Mouse (Mus musculus): ENCODE data around the gene Rps5.
"Not testable (repeated sequence)": the region's sequence is repeated elsewhere in the genome, so short reads cannot be mapped to it uniquely, and the experiment has no call there.

Gene Rps5

DNA sequence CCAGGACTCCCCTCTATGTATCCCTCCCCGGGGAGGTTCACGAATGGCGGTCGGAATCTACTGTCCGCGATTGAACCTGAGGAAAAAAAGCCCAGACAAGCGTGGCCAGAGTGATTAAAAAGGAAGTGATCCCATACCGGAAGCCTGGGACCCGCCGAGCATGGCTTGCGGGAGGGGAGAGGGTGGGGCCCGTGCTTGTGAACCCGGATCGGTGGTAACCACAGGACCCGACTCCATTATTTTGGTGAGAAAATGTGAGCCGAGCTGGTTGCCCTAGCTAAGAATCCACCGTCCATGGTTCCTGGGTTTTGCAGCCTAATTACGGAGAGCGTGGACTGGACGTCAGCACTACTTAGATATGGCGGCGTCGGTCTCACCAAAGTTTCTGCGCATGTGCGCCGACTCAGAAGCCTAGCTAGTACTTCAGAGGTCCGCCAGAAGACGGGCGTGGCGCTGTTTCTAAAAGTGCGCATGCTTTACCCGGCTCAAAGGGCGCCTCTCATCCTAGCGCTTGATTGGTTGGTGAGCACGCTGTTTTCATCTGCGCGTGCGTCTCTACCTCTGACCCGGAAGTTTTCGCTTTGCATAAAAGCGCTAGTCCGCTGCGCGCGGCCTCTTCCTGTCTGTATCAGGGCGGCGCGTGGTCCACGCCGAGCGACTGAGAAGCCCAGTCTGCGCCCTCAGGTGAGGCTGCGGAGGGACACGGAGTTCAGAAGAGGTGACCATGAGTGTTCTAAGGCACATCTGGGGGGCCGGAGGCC lies at the start of gene Rps5:
TSS of gene Rps5 (plus strand) at position 586 of the 761 bp plus-strand sequence.
- peak; percentile 99 for DNase-seq

GRCm38 (mm10) chr7:12874301-12874700 lies 47.8 kb upstream of the Rps5 start:
- DNase-seq = peak; percentile 32

DNA sequence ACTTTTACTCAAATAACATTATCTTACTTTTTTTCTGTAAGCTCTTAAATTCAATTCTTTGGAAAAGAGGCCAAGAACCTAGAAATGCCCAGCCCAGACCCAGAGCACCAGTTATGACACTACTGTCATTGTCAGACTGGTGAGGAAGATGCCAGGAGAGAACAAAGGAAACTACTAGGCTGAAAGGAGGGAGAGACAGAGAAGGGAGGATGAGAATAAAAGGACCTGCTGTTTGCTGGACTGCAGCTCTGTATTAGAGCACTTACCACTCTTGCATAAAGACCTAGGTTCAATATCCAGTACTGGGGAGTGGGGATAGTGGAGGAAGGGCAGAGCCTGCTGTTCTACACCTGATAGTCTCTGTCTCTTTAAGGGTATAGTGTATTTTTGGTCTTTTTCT lies 42.1 kb upstream of the Rps5 start:
- no peak for DNase-seq

DNA sequence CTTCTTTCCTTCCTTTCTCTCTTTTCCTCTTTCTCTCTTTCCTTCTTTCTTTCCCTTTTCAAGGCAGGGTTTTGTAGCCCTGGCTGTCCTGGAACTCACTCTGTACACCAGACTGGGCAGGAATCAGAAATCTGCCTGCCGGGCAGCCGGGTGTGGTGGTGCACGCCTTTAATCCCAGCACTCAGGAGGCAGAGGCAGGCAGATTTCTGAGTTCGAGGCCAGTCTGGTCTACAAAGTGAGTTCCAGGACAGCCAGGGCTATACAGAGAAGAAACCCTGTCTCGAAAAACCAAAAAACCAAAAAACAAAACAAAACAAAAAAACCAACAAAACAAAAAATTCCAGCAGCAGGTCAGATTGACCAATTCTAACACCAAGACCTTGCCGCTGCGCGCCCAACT lies 41.6 kb upstream of the Rps5 start:
- not testable (repeated sequence) for DNase-seq

DNA sequence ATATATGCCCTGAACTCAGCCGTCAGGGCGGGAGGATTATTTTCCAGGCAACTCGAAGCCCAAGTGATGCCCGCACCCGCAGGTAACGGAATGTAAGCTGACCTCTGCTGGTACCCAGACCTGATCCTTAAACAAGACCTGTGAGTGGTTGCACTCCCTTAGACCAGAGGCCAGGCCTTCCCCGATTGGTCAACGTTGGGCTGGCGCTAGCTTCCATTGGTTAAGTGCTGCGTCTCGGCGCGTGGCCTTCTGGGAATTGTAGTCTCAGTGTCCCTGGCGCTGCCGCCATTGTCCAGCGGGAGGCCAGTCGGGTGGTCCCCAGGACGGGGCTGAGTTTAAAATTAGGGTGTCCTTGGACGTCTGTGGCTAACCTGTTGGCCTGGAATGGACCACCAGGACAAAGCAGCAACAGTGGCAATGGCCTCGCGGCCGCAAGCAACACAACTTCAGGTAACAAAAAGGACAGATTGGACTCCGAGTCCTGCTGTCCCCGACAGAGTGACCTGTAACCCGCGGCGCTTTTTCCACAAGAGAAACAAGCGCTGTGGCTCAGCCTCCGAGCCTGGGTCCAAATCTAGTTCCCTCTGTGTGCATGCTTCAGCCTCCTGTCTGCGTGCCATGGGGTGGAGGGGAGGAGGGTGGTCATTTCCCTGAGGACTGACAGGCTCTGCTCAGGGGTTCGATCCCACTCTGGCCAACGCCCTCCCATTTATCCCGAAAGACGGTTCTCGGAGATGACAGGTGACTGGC lies 41.0 kb upstream of the Rps5 start, which contains the start of gene Zfp128:
TSS of gene Zfp128 (plus strand) at position 267 of the 750 bp plus-strand sequence.
- peak; percentile 96 for DNase-seq

- no peak for DNase-seq
Measured at GRCm38 (mm10) chr7:12886563-12887266, 35.4 kb upstream of the Rps5 start.

GRCm38 (mm10) chr7:12887585-12887984 lies 34.5 kb upstream of the Rps5 start:
- no peak for DNase-seq

DNA sequence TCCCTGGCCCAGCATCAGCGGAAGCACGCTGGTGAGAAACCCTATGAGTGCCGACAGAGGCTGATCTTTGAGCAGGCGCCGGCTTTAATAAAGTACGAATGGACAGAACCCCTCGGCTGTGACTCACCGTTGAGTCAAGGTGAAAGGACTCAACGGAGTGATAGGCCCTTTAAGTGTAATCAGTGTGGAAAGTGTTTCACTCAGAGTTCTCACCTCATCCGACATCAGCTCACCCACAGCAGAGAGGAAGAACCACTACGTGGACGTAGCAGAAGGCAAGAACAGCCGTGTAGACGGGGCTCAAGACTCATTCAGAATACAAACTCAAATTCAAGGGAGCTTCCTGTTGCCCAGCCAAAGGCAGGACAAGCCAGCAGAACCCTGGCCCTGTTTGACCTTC lies 31.2 kb upstream of the Rps5 start:
- DNase-seq = no peak

GRCm38 (mm10) chr7:12891334-12891733 lies 30.8 kb upstream of the Rps5 start:
- no peak for DNase-seq

- DNase-seq = peak; percentile 95
Measured at GRCm38 (mm10) chr7:12897655-12898410, 24.3 kb upstream of the Rps5 start, which contains the start of gene Zscan22. Gene Zscan22 (plus strand): TSS chr7:12897815.

DNA sequence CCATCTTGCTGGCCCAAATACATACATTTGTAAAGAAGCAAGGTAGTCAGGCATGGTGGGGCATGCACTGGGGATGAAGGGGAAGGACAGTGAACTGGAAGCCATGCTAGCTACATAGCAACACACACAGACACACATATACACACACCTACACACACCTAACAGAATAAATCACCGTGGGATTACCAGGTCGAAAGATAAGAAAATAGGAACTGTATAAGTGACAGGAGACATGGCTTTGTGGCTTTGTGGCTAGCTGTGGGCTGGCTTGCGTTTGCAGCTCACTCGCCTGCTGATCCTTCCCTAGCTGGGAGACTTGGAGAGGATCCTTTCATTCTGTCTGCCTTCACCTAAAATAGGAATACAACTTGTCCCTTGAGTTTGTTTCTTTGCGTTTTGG lies 20.6 kb upstream of the Rps5 start:
- no peak for DNase-seq

DNA sequence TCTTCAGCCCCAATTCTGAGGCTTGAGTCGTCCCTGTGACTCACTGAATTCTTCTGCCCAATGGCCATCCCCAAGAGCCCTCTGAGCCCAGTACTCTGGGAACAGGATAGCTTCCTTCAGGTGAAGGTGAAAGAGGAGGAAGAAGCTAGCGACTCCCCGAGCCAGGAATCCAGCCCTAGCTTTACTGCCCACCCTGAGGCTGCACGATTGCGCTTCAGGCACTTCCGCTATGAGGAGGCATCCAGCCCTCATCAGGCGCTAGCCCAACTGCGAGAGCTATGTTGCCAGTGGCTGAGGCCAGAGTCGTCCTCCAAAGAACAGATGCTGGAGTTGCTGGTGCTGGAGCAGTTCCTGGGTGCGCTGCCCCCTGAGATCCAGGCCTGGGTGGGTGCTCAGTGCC lies 18.5 kb upstream of the Rps5 start:
- DNase-seq = no peak

- DNase-seq = no peak
Measured at GRCm38 (mm10) chr7:12905146-12905545, 16.9 kb upstream of the Rps5 start.

GRCm38 (mm10) chr7:12909498-12909962 lies 12.6 kb upstream of the Rps5 start:
- DNase-seq = peak; percentile 78

DNA sequence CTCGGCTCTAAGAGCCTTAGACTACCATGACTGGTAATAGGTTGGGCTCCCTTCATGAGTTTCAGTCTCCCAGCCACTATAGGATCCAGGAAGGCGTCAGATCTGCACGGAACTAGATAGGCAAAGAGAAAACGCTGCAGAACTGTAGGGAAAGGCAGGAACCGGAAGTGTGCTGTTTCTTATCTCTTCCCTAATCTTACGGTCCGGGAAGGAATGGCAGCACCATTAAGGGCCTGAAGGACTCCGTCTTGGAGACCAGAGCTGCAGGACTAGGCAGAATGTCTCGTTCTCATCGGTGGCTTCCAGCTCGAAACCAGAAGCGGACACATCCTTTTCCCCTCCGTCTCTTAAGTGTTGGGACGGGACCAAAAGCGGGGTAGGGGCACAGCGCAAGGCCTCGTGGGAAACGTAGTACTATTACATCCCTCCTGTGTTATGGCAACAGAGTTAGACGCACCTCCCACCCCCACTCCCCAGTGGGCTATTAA lies 11.9 kb upstream of the Rps5 start:
- DNase-seq = peak; percentile 73

DNA sequence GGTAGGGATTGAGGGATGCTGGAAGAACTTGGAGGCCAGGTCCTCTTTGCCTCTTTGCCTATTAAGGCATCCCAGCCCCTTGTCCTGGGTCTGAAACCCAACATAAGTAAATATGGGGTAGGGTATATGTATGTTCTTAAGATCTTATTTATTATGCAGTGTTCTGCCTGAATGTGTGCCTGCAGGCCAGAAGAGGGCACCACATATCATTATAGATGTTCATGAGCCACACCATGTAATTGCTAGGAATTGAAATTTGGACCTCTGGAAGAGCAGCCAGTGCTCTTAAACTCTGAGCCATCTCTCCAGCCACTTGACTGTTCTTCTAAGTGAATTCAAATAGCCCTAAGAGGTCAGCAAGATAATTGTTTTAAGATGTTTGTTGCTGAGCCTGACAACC lies 8.5 kb upstream of the Rps5 start:
- no peak for DNase-seq

GRCm38 (mm10) chr7:12920495-12920894 lies 1.6 kb upstream of the Rps5 start:
- DNase-seq = not testable (repeated sequence)

DNA sequence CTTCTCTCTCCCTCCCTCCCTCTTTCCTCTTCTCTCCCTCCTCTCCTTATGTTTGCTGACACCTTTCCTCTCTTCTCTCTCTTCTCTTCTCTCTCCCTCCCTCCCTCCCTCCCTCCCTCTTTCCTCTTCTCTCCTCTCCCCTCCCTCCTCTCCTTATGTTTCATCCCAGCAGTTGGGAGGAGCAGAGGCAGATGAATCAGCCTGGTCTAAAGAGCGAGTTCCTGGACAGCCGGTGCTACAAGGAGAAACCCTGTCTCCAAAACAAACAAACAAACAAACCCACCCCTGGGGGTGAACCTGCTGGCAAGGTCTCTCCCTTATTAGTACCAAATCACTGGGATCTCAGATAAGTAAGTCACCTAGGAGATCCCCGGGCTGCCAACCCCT lies 779 bp upstream of the Rps5 start:
- no peak for DNase-seq

GRCm38 (mm10) chr7:12922729-12923128 lies 639 bp downstream of the Rps5 start:
- DNase-seq = no peak

- no peak for DNase-seq
Measured at GRCm38 (mm10) chr7:12926316-12926715, 4.2 kb downstream of the Rps5 start.

GRCm38 (mm10) chr7:12927191-12927680 lies 5.1 kb downstream of the Rps5 start, which contains the start of gene Rnf225:
Gene Rnf225 (plus strand): TSS chr7:12927416.
- peak; percentile 63 for DNase-seq
